Mouse (Mus musculus) ES-E14 (cell line): Measurements from ENCODE around the gene Gm29609.

Experiments used
- CHD2 ChIP-seq: IDR thresholded peaks from 2 replicates; pipeline ENCODE4 v1.6.1; 2014; ENCODE audit warnings: mild to moderate bottlenecking, low read depth, low read length, inconsistent platforms
- HCFC1 ChIP-seq: IDR thresholded peaks from 2 replicates; pipeline ENCODE4 v1.6.1; 2012; ENCODE audit warnings: low read length, inconsistent platforms, borderline replicate concordance; ENCODE audit not compliant: insufficient read depth
- MAFK ChIP-seq: IDR thresholded peaks from 2 replicates; pipeline ENCODE4 v1.6.1; 2014; ENCODE audit warnings: mild to moderate bottlenecking, low read depth, low read length, inconsistent platforms; ENCODE audit not compliant: insufficient read depth
- ZNF384 ChIP-seq: IDR thresholded peaks from 2 replicates; pipeline ENCODE4 v1.6.1; 2012; ENCODE audit warnings: low read depth, low read length, inconsistent platforms

DNA sequence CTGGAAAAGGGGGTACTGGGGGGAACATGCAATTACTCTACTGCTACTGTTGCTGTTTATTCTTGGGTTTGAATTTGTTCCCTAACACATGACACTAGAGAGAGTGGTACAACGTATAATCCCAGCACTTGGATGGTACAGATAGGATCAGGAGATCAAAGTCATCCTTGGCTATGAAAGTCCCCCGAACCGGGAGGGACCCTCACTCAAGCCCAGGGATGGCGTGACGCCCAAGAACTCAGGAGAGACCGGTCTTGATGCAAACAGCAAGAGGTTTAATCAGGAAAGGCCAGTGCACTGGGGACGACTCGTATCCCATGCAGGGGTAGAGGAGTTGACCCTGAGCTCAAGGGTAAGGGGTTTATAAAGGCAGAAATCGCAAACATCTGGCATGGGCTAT lies 43.0 kb upstream of the Gm29609 start:
- no peak for TF ChIP-seq MAFK
- no peak for TF ChIP-seq ZNF384
- TF ChIP-seq HCFC1, result no peak
- no peak for TF ChIP-seq CHD2
